Mouse (Mus musculus) limb, embryonic 13.5 days (tissue): Measurements from ENCODE around the gene Lrrc29. TPM values are rescaled to one million over a fixed set of nuclear protein-coding genes. Genes with fewer than 3 reads are reported as not detected.
A peak's percentile ranks its signal among the peaks of the same experiment; 100 is the strongest.

ENCODE experiments used
- ATAC-seq: fragments of 200-750 bp; cut with Nextera tagmentation; 2 replicates; pipeline ENCODE4 v1.8.0; 2017; ENCODE audit warnings: low read depth, moderate number of reproducible peaks, moderate TSS enrichment; ENCODE audit not compliant: low FRiP score
- H3K27ac ChIP-seq: fragments of 300-500 bp; sonication (generic); 2 replicates; pipeline ENCODE4 v1.5.1; 2015; ENCODE audit warnings: inconsistent platforms, mild to moderate bottlenecking, moderate library complexity
- H3K27me3 ChIP-seq: fragments of 300-500 bp; sonication (generic); 2 replicates; pipeline ENCODE4 v1.6.1; 2015; ENCODE audit warnings: mild to moderate bottlenecking, inconsistent platforms
- H3K36me3 ChIP-seq: fragments of 300-500 bp; sonication (generic); 2 replicates; pipeline ENCODE4 v1.6.1; 2015; ENCODE audit warnings: inconsistent platforms, mild to moderate bottlenecking, moderate library complexity
- H3K4me1 ChIP-seq: fragments of 300-500 bp; sonication (generic); 2 replicates; pipeline ENCODE4 v1.6.1; 2015; ENCODE audit warnings: inconsistent platforms
- H3K4me2 ChIP-seq: fragments of 300-500 bp; sonication (generic); replicated peaks from 2 replicates; pipeline ENCODE4 v1.6.1; 2015; ENCODE audit warnings: inconsistent platforms, mild to moderate bottlenecking, moderate library complexity
- H3K4me3 ChIP-seq: fragments of 300-500 bp; sonication (generic); 2 replicates; pipeline ENCODE4 v1.5.1; 2015; ENCODE audit warnings: moderate library complexity, mild to moderate bottlenecking, inconsistent platforms
- H3K9ac ChIP-seq: fragments of 300-500 bp; sonication (generic); 2 replicates; pipeline ENCODE4 v1.6.1; 2015; ENCODE audit warnings: mild to moderate bottlenecking, inconsistent platforms
- H3K9me3 ChIP-seq: fragments of 300-500 bp; sonication (generic); 2 replicates; pipeline ENCODE4 v1.6.1; 2016; ENCODE audit warnings: inconsistent platforms
- WGBS: fragments of 180-500 bp; shearing (Covaris S2); methylation state at CpG from one replicate; pipeline ENCODE4 v1.1.7; 2015; 5-methylcytosine and 5-hydroxymethylcytosine counted together
- polyA plus RNA-seq: library from polyadenylated mRNA; unstranded; fragments of >200 nt; fragmentation: Nextera tagmentation; extraction: Ambion mirVana; gene quantifications from 2 replicates; pipeline ENCODE4 v1.2.1, GENCODE M21; 2015

Lrrc29 gene
- polyA plus RNA-seq, 1 experiment from 2014 or later = 1.8 TPM

DNA sequence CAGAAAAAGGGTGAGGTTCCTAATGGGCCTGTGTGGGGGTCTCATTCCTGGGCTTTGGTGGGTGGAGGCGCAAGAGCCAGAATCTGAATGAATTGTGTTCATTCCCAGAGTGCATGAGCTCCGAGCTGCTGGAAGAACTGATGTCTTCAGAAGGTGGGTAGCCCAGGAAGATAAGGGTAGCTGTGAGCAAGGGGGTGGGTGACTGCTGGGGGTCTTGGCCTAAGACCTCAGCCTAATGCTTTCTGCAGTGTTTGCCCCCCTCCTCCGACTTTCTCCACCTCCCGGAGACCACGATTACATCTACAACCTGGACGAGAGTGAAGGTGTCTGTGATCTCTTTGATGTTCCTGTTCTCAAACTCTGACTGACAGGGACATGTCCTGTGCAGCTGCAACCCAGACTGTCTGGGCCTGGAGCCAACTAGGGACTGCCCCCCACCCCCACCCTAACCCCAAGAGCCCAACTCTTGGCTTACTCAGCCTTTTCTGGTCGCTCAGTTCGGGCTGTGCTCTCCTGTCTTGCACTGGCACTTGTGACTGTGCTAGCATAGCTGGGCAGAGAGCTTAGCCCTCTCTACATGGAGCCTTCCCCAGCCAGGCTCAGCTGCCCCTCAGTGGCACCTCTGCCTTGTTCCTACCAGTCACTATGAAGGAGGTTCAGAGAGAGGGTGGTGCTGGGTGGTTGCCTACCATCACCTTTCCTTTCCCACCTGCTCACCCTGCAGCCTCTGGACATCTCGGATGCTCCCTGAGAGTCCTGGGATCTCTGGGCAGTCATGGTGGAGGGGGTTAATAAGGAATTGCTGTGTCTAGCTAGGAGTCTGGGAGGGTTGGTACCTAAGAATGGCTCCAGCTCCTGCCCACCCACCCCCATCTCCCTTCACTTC is 21.5 kb downstream of the Lrrc29 start:
- H3K27ac ChIP-seq = peak overlapping the region; percentile 39; the same call in 1 of the 2 replicates
- ATAC-seq = peak; percentile 34; the same call in 1 of the 2 replicates

GRCm38 (mm10) chr8:105303874-105304273 is 22.2 kb downstream of the Lrrc29 start:
- Histone ChIP-seq H3K27me3 (no peaks in the 10 kb centered on the region), H3K27ac (no peak overlapping the region), H3K9me3 (no peaks in the 10 kb centered on the region), H3K36me3 (peaks cover 79% of the 10 kb centered on the region), H3K4me2 (no peak overlapping the region), H3K9ac (no peak overlapping the region), H3K4me3 (no peak overlapping the region), H3K4me1 (peaks cover 27% of the 10 kb centered on the region)
- WGBS = 86% methylated on average over 9 of the region's 9 CpGs
- no peak for ATAC-seq

More for the DNA sequence above, 21.5 kb downstream of the Lrrc29 start:
- Histone ChIP-seq H3K9ac (no peak overlapping the region; the same call in 1 of the 2 replicates), H3K4me3 (no peak overlapping the region), H3K36me3 (peaks cover 82% of the 10 kb centered on the region), H3K4me2 (0 out of 2 replicates have a peak overlapping the region, but pooled peaks have one; percentile 72), H3K27me3 (no peaks in the 10 kb centered on the region), H3K4me1 (peaks cover 24% of the 10 kb centered on the region), H3K9me3 (no peaks in the 10 kb centered on the region)
- 63% methylated on average over 9 of the region's 9 CpGs for WGBS

- Histone ChIP-seq H3K4me1 (peaks cover 32% of the 10 kb centered on the region), H3K4me2 (no peak overlapping the region), H3K27me3 (no peaks in the 10 kb centered on the region), H3K27ac (no peak overlapping the region), H3K36me3 (peaks cover 78% of the 10 kb centered on the region), H3K9me3 (no peaks in the 10 kb centered on the region), H3K4me3 (no peak overlapping the region), H3K9ac (no peak overlapping the region)
- ATAC-seq = no peak
- 90% methylated on average over 8 of the region's 8 CpGs for WGBS
Observed at GRCm38 (mm10) chr8:105303396-105303795, 22.7 kb downstream of the Lrrc29 start.

- WGBS = 95% methylated on average over 8 of the region's 8 CpGs
- Histone ChIP-seq H3K9ac (no peak overlapping the region), H3K4me2 (no peak overlapping the region), H3K4me3 (no peak overlapping the region), H3K36me3 (peaks cover 59% of the 10 kb centered on the region), H3K9me3 (no peaks in the 10 kb centered on the region), H3K27me3 (no peaks in the 10 kb centered on the region; the same call in 1 of the 2 replicates), H3K4me1 (peaks cover 26% of the 10 kb centered on the region), H3K27ac (no peak overlapping the region)
- ATAC-seq = no peak
Observed at GRCm38 (mm10) chr8:105299962-105300361, 26.1 kb downstream of the Lrrc29 start.

DNA sequence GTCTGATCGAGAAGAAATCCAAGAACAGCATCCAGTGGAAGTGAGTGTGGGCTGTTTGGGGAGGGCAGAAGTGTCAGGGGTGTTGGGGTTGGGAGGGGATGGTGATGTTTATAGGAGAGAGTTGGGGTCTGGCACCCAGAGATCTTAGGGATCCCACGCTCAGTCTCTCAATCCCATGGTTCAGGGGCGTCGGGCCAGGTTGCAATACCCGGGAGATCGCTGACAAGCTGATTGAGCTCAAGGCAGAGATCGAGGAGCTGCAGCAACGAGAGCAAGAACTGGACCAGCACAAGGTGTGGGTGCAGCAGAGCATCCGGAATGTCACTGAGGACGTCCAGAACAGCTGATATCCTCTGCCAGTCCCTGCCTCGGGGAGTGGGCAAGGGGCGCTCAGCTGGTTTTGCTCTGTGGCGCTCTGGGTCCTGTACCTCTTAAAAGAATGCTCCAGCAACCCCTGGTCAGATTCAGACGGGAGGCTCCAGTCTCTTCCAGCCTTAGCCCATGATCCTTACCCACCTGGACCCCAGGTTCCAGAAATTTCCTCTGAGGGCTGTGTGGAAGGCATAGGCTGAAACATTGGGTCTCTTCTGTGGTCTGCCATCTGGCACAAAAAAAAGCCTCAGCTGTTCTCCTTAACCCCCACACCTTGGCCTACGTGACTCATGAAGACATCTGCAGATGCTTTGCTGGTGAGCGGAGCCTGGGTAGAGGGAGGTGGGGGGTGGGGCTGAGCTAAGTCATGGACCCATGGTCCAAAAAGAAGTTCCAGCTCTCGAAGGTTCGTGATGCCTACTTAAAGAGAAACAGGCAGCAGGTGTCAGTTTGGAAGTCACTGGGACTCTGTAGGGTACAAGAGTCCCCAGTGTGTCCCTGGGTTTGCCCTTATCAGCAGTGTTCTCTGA is 27.5 kb downstream of the Lrrc29 start:
- peaks cover 46% of the 10 kb centered on the region for H3K36me3 ChIP-seq
- peaks cover 5% of the 10 kb centered on the region; the same call in 1 of the 2 replicates for H3K27me3 ChIP-seq
- ATAC-seq = no peak
- peak overlapping the region; percentile 97 for H3K4me2 ChIP-seq
- H3K27ac ChIP-seq = 0 out of 2 replicates have a peak overlapping the region, but pooled peaks have one; percentile 58
- H3K4me3 ChIP-seq = peak overlapping the region; percentile 98
- WGBS = 58% methylated on average over 18 of the region's 18 CpGs
- H3K9ac ChIP-seq = peak overlapping the region; percentile 94
- H3K9me3 ChIP-seq = no peaks in the 10 kb centered on the region
- H3K4me1 ChIP-seq = peaks cover 18% of the 10 kb centered on the region

GRCm38 (mm10) chr8:105297511-105298192 is 28.4 kb downstream of the Lrrc29 start, which contains the start of gene E2f4:
Gene E2f4, plus strand, starts transcription at chr8:105297663.
- peak; percentile 90 for ATAC-seq
- Histone ChIP-seq H3K9me3 (no peaks in the 10 kb centered on the region), H3K4me2 (peak within 1 kb of the TSS; percentile 97), H3K27me3 (peaks cover 15% of the 10 kb centered on the region), H3K27ac (peak within 1 kb of the TSS; percentile 58), H3K9ac (peak within 1 kb of the TSS; percentile 94), H3K4me3 (peak within 1 kb of the TSS; percentile 98), H3K36me3 (peaks cover 39% of the 10 kb centered on the region), H3K4me1 (peaks cover 18% of the 10 kb centered on the region)
- under 1% methylated on average over 58 of the region's 58 CpGs for WGBS

DNA sequence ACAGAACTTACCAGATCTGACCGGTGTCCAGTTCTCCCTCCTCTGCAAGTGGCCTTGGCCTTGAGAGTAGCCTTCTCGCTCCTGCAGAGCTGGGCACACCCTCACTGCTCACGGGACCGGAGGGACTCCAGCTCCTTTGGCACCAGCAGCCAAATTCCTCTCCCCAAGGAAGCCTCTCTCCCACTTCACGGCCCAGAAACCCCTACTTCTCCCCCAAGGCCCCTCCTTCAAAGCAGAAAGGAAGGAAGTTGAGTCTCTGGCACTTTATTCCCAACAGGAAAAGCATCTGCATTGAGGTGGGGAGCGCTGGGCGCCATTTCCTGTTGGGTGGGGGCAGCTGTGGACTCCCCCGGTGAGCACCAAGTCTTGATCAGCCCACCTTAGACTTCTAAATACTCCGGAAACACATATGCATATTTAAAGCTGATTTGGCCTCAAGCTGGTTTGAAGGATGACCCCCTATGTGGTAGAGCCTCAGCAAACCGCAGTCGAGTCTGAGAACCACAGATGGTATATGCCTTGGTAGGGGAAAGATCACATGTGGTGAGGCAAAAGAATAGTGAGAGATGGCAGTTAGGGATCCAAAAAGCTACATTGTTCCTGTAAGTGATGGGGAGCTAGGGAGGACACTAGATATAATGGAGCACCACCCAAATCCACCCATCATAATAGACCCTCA is 30.0 kb downstream of the Lrrc29 start, which contains the start of gene Exoc3l:
TSS of gene Exoc3l (minus strand) at position 207 of the 679 bp plus-strand sequence.
- Histone ChIP-seq H3K36me3 (peaks cover 22% of the 10 kb centered on the region), H3K9ac (peak within 1 kb of the TSS; percentile 15; the same call in 1 of the 2 replicates), H3K4me2 (peak within 1 kb of the TSS; percentile 97), H3K9me3 (no peaks in the 10 kb centered on the region), H3K27ac (peak within 1 kb of the TSS; percentile 48; the same call in 1 of the 2 replicates), H3K27me3 (peaks cover 15% of the 10 kb centered on the region), H3K4me1 (peaks cover 18% of the 10 kb centered on the region), H3K4me3 (peak within 1 kb of the TSS; percentile 98)
- no peak for ATAC-seq
- WGBS = 62% methylated on average over 11 of the region's 11 CpGs

DNA sequence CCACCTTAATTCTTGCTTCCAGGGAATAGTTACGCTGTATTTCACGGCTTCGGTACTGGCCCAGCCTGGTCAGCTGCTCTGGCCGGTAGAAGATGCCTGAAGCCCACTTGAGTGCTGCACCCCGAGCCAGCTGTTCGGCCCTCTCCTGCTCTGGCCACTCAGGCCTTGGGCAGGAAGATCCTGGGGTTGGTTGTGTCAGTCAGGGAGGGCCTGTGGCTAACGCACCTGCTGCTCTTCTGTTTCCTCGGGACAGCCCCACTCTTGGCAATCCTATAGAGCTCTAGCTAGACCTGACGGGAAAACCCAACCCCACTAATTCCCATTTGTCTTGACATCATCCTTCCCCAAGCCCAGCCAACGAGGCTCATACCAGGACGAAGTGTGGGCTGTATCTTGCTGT is 30.8 kb downstream of the Lrrc29 start:
- Histone ChIP-seq H3K9ac (peak overlapping the region; percentile 15; the same call in 1 of the 2 replicates), H3K36me3 (peaks cover 15% of the 10 kb centered on the region), H3K27me3 (peaks cover 21% of the 10 kb centered on the region), H3K27ac (no peak overlapping the region), H3K4me1 (peaks cover 24% of the 10 kb centered on the region), H3K9me3 (no peaks in the 10 kb centered on the region), H3K4me2 (peak overlapping the region; percentile 31), H3K4me3 (0 out of 2 replicates have a peak overlapping the region, but pooled peaks have one; percentile 11)
- WGBS = 65% methylated on average over 11 of the region's 11 CpGs
- no peak for ATAC-seq

DNA sequence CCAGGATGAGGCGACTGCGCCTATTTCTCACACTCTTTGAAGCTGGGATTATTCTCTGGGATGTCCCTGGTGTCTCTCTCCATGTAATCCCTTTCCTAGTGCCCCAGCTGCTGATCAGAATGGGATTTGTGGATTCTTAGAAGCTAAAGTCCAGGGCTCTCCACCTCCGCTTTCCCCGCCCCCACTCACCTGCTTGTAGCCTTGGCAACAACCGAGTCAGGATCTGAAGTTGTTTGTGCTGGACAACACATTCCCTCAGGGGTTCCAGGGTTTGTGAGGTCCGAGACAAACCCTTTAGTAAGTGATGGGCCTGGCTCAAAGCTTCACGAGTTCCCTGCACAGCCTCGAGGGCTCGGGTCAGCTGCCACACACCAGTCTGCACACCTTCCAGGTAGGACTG is 31.3 kb downstream of the Lrrc29 start:
- peaks cover 29% of the 10 kb centered on the region for H3K4me1 ChIP-seq
- 0 out of 2 replicates have a peak overlapping the region, but pooled peaks have one; percentile 11 for H3K4me3 ChIP-seq
- H3K27me3 ChIP-seq = peaks cover 26% of the 10 kb centered on the region
- peaks cover 10% of the 10 kb centered on the region for H3K36me3 ChIP-seq
- peak overlapping the region; percentile 31; the same call in 1 of the 2 replicates for H3K4me2 ChIP-seq
- peak overlapping the region; percentile 15; the same call in 1 of the 2 replicates for H3K9ac ChIP-seq
- H3K9me3 ChIP-seq = no peaks in the 10 kb centered on the region
- WGBS = 72% methylated on average over 9 of the region's 9 CpGs
- ATAC-seq = no peak
- H3K27ac ChIP-seq = no peak overlapping the region

DNA sequence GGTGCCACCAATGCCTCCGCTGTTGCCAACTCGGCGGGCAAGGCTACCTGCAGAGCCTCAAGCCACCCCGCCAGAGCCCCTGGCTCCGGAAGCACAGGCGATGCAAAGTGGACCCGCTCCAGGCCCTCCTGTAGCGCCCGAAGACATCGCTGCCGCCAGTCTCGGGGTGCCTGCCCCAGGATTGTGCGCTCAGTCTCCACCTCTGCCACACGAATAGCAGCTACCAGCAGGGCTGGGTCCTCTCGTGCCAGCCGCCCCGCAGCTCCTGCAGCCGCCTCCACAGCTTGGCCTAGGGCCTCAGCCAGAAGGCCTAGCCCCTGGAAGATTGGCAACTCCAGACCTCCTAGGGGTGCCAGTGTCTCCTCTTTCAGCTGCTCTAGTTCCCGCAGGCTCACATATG is 32.7 kb downstream of the Lrrc29 start:
- Histone ChIP-seq H3K27ac (no peak overlapping the region), H3K36me3 (no peaks in the 10 kb centered on the region), H3K9me3 (no peaks in the 10 kb centered on the region), H3K4me1 (peaks cover 31% of the 10 kb centered on the region), H3K9ac (no peak overlapping the region), H3K27me3 (peaks cover 28% of the 10 kb centered on the region), H3K4me2 (no peak overlapping the region), H3K4me3 (no peak overlapping the region)
- WGBS = 62% methylated on average over 19 of the region's 19 CpGs
- no peak for ATAC-seq

DNA sequence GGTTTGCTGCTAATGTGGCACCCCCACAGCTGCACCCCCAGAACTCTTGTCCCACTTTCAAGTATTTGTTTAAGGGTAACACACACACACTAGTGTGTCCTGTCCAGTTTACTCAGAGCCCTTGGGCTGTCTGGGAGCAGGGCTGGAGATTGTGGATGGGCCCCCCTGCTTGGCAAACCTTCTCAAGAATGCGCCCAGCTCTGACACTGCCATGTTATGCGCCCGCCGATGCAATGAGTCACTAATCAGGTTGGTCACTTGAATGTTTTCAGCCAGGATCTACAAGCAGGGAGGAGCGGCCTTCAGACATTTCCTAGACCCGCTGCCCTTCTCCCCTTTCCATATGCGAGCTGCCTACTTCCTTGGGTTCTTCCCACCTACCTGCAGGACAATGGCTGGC is 33.6 kb downstream of the Lrrc29 start:
- peaks cover 33% of the 10 kb centered on the region for H3K4me1 ChIP-seq
- H3K27me3 ChIP-seq = peaks cover 28% of the 10 kb centered on the region
- 80% methylated on average over 7 of the region's 7 CpGs for WGBS
- H3K27ac ChIP-seq = no peak overlapping the region
- no peaks in the 10 kb centered on the region for H3K9me3 ChIP-seq
- H3K4me2 ChIP-seq = no peak overlapping the region
- H3K36me3 ChIP-seq = no peaks in the 10 kb centered on the region
- H3K4me3 ChIP-seq = no peak overlapping the region
- no peak overlapping the region for H3K9ac ChIP-seq
- ATAC-seq = no peak
